Mouse (Mus musculus) granulocyte monocyte progenitor cell, adult 5-6 weeks (primary cell): ENCODE data around the gene Muc1. TPM values are rescaled to one million over a fixed set of nuclear protein-coding genes. Genes with fewer than 3 reads are reported as not detected.

Source experiments
- ATAC-seq: replicated peaks from 2 replicates; pipeline ENCODE4 v1.8.0; 2016; ENCODE audit warnings: mild to moderate bottlenecking, moderate TSS enrichment, inconsistent platforms; ENCODE audit not compliant: poor library complexity, severe bottlenecking
- total RNA-seq, 2 experiments: library from RNA; stranded (forward) in 1 of 2; stranded (reverse) in 1 of 2; fragments of 200-712, 200-1000 nt in 1 of 2; fragments of >200 nt in 1 of 2; fragmentation: Nextera tagmentation in 1 of 2; gene quantifications; 2 replicates each; pipeline ENCODE4 v1.2.3; 2014 to 2017

Muc1 gene
- total RNA-seq, 2 experiments from 2014 or later: not detected

- ATAC-seq: no peak
Measured at GRCm38 (mm10) chr3:89231772-89232275, 3.0 kb downstream of the Muc1 start.

DNA sequence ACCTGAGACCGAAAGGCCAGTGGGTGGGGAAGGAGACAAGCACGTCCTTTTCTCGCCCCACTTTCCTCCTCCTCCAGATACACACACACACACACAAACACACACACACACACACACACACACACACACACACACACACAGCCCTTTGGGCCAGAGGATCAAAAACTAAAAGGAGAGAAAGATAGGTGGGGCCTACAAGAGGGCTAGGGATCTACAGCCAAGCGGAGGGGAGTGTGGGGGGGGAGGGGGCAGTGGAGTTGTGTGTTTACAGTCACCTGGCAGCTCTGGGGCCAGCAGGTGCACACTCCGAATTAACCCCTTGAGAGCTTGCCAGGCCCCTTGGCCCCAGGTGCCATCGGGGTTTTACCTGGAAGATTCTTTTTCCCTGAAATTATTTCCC, 3.8 kb downstream of the Muc1 start:
- no peak for ATAC-seq

- peak; percentile 87 for ATAC-seq
Measured at GRCm38 (mm10) chr3:89233562-89234110, 4.8 kb downstream of the Muc1 start.

GRCm38 (mm10) chr3:89236516-89236915, 7.7 kb downstream of the Muc1 start:
- no peak for ATAC-seq

DNA sequence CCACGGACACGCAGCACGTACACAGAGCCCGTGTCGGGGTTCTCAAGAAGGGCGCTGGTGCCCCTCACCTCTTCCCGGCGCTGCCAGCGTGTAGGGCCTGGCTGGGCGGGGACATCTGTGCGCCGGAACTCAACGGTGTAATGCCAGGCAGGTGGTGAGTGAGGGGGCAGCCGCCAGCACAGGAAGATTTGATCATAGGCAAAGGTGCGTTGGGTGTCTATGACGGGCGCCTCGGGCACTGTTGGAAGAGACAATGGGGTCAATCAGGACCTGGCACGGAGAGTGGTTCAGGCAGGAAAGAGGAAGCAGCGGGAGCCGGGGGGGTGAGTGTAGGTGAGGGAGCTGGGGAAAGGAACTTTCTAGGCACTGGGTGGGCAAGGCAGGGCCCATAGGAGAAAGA, 8.8 kb downstream of the Muc1 start:
- ATAC-seq: no peak

DNA sequence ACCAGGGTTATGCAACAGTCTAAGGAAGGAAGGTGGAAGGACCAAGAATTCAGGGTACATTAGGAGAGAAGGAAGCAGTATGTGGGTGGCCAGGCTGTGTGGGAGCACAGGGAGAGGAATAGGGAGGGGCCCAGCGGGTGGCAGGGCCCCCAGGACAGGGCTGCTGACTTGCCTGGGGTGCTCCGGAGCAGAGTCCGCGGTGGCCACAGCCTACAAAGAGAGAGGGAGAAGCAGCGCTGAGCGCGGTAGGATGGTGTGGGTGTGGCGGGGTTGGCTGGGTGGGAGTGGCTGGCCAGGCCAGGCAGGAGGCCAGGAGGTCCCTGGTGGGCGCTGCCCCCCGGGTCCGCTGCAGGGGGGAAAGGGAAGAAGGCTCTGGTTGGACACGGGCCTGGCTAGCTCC, 9.6 kb downstream of the Muc1 start:
- no peak for ATAC-seq

- peak; percentile 36; the same call in 1 of the 2 replicates for ATAC-seq
Measured at GRCm38 (mm10) chr3:89242331-89242895, 13.6 kb downstream of the Muc1 start.

DNA sequence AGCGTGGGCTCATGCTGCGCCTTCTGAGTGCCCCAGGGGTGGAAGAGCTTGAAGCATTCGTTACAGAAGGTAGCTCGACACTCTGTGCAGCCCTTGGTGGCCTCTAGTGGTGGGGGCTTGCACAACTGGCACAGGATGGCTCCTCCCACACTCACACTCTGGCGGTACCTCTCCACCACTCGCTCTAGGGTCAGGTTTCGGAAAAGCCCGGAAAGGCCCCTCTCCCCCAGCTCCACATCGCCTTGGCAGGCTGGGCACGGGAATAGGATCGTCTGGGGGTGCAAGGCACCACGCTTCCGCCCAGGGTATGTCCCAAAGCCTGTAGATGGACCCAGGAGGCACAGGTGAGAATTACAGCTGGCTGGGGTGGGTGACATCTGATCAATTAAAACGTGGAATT, 14.8 kb downstream of the Muc1 start:
- peak; percentile 69 for ATAC-seq

DNA sequence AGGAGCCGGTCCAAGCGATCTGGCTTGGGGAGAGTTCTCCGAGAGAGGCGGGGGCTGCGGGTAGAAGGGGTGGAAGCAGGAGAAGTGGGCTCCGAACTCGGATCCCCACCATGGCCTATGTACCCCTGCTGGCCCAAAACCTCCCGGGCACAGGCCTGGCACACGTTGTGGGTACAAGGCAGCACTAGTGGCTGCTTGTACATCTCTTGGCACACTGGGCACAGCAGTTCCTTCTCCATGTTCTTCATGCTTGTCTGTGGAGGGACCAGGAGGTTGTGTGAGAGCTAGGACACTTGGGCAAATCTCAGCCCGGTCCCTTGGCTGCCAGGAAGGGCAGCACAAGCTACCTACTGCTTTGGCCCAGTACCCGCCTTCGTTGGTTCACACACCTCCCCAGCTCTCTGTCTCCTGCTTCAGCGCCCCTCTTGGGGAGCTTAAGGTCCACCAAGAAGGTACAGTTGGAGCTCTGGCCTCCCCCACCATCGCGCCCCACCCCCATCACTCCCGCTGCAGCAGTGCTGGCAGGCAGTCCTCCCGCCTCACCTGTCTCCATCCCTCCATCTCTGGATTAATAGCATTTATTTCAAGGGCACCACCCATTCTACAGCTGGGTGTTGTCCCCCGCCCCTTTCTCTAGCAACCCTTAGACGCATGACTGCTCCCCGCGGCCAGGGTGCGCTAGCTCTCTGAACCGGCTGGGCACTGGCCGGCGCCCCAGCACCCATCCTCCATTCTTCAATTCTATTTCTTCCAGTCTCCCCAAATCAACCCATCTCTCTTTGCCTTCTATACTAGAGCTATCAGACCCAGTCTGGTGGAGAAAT, 15.5 kb downstream of the Muc1 start:
- ATAC-seq: 0 out of 2 replicates have a peak, but pooled peaks have one; percentile 20

DNA sequence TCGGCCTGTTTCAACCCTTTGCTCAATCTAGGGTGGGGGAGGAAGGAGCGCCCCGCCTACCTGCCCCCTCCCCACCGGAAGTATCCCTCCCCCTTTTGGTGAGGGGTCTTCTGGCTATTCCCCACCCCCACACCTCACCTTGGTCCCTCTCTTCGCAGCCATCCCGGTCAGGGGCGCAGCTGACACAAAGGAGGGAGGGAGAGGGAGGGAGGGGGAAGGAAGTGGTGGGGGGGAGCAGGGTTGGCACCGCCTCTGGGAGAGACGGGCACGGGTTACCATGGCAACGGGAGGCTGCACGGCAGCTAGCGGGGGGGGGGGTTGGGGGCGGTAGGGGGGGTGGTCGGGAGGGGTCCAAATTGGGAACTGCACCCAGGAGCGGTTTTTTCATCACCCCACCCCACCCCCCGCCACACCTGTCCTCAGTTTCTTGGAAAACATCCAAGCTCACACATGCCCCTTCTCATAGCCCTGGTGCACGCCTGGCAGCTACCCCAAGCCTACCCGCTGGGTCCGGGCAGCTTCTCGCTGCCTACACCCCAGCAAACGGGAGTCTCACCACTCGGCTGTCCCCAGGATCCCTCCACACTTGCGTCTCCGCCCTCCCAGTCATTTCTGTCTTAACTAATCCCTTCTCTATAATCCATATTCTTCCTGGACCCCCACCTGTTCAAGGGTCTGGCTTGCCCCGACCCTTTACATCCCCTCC, 16.3 kb downstream of the Muc1 start:
- no peak for ATAC-seq

- no peak for ATAC-seq
Measured at GRCm38 (mm10) chr3:89245688-89246171, 16.9 kb downstream of the Muc1 start, which contains the start of gene Krtcap2. Krtcap2 (plus strand) TSS chr3:89245966.

DNA sequence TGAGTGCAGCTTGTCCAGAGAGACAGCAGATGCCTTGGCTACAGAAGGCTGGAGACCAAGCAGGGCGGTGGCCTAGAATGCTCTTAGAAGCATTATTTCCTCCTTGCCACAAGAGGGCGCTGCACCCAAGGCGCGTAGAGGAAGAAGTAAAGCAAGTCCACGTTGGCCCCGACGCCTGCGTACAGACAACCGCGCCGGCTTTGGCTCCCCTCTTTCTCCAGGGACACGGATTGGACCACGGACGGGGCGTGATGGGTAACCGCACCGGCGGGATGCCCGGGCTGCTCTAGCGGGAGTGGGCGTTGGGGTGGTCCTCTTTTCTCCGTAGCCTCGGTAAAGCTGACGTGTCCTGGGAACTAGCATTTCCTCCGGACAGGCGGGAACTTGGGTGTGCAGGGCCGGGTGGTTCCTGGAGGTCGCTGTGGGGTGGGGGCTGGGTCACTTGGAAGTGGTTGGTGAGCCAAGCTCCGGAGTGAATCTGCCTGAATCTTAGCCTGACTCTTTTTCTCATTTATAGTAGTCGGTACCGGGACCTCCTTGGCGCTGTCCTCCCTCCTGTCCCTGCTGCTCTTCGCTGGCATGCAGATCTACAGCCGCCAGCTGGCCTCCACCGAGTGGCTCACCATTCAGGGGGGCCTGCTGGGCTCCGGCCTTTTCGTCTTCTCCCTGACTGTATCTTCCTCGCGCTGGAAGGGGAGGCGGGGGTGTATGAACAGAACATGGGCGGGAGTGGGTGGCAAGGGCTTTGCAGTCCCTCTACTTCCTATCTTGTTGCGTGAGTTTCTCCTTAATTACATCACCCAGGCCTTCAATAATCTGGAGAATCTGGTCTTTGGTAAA, 17.6 kb downstream of the Muc1 start, which contains the start of gene Trim46:
TSS of gene Trim46 (minus strand) at position 49 of the 840 bp plus-strand sequence.
- peak; percentile 65 for ATAC-seq

- no peak for ATAC-seq
Measured at GRCm38 (mm10) chr3:89247466-89247865, 18.6 kb downstream of the Muc1 start.

GRCm38 (mm10) chr3:89250435-89251040, 21.7 kb downstream of the Muc1 start:
- ATAC-seq: peak; percentile 4; the same call in 1 of the 2 replicates

- peak; percentile 83 for ATAC-seq
Measured at GRCm38 (mm10) chr3:89251365-89251895, 22.6 kb downstream of the Muc1 start.

GRCm38 (mm10) chr3:89254994-89255393, 26.1 kb downstream of the Muc1 start:
- ATAC-seq: no peak

DNA sequence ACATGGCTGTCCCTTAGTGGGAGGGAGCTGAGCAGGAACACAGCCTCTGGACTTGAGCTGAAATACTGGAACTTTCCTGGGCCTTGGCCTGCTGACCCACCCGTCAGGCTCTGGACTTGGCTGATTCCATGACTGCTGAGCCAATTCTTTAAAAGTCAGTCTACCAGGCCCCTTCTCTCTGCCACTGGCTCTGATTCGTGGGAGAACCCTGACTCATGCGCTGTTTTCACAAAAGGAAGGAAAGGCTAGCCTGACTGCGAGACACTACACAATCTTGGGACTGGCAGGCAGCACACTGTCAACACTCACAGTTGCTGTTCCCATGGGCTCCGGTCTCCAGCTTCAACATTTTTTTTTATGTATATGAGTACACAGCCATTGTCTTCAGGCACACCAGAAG, 27.3 kb downstream of the Muc1 start:
- ATAC-seq: no peak

GRCm38 (mm10) chr3:89259076-89259475, 30.2 kb downstream of the Muc1 start, which contains the start of gene Dpm3:
Dpm3 (plus strand) TSS chr3:89259358.
- no peak for ATAC-seq

DNA sequence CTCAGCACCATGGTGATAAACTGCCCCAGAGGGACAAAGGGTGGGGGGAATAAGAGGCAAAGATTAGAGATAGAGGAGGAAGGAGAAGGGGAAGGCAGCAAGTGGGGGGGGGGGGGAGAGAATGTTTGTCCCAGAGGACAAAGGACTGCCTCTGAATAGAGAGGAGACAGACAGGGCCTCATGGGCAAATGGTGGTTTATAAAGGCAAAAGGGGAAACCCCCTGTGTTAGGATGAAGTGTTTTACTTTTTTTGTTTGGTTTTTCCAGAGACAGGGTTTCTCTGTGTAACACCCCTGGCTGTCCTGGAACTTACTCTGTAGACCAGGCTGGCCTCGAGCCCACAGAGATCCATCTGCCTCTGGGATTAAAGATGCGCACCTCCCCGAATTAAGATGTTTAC, 31.4 kb downstream of the Muc1 start:
- no peak for ATAC-seq
